Mouse (Mus musculus): ENCODE results near the gene Lgals9.

Gene Lgals9

DNA sequence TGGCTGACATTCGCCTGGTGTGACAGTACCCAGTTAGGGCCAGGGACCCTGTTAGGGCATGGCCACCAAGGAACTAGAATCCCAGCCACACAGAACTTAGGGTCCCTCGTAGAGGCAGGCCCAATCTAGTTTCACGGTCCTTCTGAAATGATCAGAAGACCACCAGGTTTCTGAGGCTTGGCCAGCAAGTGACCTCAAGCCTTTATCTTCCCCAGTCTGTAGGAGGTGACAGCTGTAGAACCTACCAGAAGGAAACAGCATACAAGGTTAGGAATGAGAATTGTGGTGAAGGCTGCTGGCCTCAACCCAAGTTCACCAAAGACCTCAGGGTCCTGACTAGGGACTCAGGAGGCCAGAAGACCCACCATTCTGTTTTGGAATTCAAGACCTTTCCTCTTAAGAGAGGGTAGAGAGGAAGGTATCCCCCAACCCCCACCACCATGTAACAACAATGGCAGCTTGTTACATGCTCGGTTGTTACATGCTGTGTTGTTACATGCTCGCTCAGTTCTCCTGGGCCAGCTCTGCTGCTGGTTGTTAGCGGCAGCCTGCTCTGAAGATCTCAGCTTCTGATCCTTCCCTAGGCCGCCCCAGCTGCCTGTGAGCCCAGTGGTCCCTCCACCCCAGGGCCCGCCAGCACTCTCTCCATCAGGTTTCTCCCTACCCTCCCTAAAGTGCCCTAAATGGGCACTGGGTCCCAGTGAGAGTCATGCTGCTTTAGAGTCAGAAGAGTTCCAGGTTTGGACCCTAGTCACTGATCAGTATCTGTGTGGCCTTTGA is 7.8 kb downstream of the Lgals9 start:
- DNase-seq (ENCODE audit: low spot score in 2 of 2): no peak

DNA sequence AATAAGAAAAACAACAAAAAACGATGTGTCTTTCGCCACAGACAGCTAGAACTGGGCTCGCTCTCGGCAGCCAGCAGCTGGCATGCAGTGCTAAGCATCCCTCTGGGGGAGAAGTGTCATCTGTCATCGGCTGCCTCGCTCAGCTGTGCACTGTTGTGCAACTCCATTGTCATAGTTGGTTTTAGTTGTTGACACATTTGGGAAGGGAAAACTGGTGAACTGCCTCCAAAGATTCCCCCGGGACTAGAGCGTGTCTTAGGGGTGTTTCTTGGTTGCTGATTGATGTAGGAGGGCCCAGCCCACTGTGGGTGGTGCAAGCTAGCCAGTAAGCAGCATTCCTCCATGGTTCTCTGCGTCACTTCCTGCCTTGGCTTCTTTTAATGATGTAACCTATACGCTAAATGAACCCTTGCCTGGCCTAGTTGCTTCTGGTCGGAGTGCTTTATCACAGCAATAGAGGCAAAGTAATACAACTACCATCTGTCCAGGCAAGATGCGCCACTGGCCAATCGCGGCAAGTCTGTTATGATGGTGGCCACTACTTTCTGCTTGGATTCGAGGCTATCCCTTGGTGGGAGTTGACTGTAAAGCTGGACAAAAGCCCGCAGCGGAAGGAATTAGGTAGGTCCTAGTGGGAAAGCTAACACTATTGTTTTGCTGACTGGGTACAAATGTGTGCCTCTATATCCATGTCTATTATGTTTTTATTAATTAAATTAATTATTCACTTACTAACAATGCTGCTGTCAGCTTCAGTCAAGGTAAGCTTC is 11.2 kb downstream of the Lgals9 start:
- DNase-seq (ENCODE audit: low spot score in 2 of 2): no peak

DNA sequence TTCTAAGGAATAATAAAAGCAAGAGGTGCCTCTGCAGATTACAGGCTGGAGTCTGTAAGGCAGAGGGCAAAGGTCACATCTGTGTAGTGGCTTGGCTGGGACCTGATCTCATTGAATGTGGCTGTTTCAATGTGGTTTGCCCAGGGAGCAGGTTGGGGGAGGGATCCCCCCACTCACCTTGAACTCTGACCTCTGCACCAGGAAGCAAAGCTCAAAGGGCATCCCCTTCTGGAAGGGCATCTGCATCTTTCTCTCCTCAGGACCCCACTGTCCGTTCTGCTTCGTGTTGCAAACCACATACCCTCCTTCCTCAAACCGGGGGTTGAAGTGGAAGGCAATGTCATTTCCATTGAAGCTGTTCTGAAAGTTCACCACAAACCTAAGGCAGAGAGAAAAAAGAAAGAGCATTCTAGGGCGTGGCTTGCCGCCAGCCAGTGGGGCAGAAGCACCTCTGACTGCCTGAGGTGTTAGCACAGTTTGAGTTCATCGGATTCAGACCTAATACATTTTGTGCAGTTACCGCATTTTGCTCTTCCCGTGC is 11.9 kb downstream of the Lgals9 start:
- DNase-seq (ENCODE audit: low spot score in 2 of 2): no peak

DNA sequence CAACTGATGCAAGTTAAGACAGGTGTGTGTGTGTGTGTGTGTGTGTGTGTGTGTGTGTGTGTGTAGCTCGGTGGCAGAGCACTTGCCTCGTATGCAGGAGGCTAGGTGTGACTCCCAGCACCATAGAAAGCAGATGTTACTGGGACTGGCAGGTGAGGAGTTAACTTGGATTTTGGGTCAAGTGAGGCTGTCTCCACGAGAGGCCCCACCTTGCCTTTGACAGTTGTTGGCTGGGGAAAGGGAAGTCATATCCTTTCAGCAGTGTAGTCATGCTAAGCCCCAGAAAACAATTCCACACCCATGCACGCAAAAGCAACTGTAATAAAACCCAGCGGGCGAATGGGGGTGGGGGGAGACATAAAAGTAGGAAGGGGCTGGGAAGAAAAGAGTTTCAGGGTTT is 12.4 kb downstream of the Lgals9 start:
- DNase-seq (ENCODE audit: low spot score in 2 of 2): no peak

DNA sequence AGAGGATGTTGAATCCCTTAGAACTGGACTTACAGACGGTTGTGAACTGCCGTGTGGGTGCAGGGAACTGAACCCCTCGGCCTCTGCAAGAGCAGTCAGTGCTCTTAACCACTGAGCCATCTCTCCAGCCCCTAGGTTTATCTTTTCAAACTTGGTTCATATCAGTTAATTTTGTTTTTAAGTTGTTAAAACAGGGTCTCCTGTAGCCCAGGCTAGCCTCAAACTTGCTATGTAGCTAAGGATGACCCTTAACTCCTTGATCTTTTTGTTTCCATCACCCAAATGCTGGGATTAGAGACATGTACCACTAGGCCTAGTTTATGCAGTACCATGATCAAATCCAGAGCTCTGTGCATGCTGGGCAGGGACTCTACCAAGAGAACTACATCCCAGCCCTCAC is 13.0 kb downstream of the Lgals9 start:
- no peak for DNase-seq (ENCODE audit: low spot score in 2 of 2)

DNA sequence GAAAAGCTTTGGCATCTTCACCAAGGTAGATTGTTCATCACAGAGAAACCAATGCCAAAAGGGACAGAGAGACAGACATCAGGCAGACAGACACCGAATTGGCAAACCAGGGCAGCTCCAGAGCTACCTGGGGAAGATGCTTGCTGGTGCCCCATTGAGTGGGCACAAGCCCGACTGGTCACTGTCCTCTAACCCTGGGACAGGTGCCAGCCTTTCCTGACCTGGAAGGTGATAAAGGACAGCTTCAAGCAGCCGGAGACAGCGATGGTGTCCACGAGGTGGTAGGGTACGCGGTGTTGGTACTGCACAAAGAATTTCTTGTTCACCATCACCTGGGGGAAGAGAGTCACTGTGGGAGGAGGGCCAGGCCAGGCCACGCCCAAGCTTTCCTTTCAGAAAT is 13.7 kb downstream of the Lgals9 start:
- no peak for DNase-seq (ENCODE audit: low spot score in 2 of 2)

DNA sequence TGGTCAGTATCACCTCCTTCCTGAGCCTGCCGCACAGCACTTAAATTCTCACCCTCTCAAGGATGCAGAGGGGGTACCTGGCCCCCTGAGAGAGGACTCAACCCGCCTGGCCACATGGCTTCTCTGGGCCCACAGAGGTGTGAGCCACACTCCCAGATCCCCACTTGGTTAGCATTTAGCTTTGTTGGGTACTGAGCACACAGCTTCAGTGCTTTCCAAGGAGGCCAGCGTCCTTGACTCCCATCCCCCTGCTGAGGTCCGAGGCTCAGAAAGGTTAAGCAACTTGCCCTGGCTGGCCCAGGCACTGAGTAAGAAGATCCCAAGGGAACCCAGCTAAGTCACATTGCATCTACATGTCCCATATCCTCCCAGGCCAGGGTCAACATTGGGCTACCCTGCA is 16.6 kb downstream of the Lgals9 start:
- DNase-seq (ENCODE audit: low spot score in 2 of 2): no peak

DNA sequence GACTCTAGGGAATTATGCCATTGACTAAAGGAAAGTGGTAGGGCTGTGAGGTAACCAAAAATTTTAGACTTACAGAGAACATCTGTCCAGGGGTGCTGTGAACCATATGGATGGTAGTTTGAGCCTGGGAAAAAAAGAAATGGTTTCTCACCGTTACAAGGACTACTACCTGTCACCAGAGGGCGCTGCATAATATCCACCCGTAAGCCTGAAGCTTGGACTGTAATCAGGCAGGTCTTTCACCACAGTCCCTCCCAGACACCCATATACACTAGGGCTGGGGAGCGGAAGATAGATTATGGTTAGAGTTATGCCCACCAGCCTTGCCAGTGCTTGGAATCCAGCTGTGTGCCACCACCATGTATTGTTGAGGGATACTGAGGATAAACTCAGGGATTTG is 17.4 kb downstream of the Lgals9 start:
- peak; percentile 30 to 78 for DNase-seq (ENCODE audit: low spot score in 2 of 2)

DNA sequence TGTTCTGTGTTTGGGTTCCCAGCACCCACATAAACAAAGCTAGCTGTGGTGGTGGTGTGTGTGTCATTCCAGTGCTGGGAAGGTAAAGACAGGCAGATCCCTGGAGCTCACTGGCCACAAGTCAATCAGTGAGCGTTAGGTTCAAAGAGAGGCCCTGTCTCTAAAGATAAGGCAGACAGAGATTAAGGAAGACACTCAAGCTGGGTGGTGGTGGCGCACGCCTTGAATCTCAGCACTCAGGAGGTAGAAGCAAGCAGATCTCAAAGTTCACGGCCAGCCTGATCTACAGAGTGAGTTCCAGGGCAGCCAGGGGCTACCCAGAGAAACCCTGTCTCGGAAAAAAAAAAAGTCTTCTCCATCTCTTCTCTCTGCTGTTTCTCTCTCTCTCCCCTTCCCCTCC is 23.5 kb downstream of the Lgals9 start:
- no peak for DNase-seq (ENCODE audit: low spot score in 2 of 2)

DNA sequence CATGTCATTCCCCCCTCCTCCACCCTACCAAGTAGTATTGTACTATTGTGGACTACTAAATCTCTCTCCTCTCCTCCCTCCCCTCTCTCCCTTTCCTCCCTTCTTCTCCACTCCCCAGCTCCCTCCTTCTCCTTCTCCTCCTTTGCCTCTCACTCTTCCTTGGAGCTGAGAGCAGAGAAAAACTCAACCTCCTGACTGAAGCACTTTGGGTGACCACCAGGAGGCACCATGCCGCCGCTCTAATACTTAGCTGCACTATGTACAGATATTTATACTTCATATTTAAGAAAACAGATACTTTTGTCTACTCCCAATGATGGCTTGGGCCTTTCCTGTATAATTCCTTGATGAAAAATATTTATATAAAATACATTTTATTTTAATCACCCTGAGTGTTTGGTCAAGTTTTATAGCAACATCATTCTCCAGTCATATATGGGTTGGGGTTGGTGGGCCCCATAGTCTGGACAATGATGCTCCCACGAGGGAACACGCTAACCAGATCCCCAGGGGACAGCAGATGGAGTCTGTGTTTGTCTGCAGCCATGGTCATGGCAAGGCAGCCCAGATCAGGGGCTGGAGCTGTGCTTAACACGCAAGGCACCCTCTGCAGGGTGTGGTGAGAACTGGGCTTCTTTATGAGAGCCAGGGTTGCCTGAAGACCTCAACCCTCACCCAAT is 24.8 kb downstream of the Lgals9 start:
- peak in 1 of 2 experiments; percentile 71 for DNase-seq (ENCODE audit: low spot score in 2 of 2)

DNA sequence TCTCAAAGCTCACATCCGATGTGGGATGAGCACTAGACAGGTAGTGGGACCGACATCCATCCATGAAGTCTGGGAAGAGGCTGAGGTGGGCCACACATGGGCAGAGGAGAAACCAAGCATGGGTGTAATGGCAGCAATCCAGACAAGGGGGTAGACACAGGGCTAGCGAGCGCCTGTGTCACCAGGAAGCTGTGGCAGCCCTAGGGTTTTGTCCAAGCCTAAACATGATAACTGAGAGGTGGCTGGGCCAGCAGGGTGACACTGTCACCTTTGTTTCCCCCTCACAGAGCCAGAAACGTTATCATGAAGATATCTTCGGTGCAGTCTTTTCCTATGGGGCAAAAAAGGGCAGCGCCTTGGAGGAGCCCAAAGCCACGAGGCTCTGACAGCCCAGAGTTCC is 25.4 kb downstream of the Lgals9 start:
- DNase-seq (ENCODE audit: low spot score in 2 of 2): no peak

DNA sequence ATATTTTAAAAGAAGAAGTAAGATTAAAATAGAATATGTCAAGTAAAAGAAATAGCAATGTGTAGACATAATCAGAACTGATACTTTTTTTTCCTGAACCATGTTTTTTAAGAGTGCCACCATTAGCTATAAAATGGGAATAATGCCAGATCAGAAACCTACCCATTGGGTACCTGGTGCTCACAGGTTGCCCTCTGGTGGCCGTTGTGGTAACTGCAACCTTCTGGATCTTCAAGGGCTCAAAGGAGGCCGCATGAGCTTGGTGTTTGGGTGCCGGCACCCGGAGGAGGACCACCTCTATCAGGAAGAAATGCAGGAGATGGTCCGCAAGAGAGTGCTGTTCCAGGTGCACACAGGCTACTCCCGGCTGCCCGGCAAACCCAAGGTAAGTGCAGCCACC is 28.5 kb downstream of the Lgals9 start:
- peak; percentile 71 to 86 for DNase-seq (ENCODE audit: low spot score in 2 of 2)

DNA sequence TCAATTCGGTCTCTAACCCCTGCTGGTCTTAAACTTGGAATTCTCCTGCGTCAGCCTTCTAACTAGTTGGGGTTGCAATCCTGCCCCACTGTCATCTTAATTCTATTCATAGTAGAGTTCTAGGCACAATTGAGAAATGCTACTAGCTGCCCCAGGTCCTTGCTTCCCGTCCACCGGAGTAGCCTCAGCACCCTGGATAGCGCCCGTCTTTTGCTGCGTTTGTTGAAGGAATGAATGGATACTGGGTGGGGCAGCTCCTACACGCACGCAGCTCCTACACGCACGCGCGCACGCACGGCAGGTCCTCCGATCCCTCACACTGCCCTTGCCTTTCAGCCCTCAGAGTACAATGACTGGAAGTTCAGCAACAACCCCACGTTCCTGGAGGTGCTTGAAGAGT is 32.3 kb downstream of the Lgals9 start:
- DNase-seq (ENCODE audit: low spot score in 2 of 2): peak in 1 of 2 experiments; percentile 64

DNA sequence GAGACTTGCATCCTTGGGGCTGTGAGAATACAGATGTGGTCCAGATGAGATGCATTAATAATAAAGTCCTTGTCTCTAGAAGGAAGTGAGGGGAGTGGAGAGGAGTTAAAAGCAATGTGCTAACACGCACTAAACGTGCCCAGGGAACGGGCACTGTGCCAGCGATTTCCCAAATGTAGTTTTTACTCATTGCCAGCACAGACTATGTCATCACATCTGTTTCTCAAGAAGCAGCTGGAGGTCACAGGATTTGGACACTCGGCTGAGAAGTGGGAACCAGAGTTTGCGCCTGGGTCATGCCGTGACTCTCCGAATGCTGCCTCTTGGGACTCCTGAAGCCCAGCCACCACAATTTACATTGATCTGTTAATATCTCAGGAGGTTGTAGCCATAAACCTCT is 34.4 kb downstream of the Lgals9 start:
- peak in 1 of 2 experiments; percentile 30 for DNase-seq (ENCODE audit: low spot score in 2 of 2)

DNA sequence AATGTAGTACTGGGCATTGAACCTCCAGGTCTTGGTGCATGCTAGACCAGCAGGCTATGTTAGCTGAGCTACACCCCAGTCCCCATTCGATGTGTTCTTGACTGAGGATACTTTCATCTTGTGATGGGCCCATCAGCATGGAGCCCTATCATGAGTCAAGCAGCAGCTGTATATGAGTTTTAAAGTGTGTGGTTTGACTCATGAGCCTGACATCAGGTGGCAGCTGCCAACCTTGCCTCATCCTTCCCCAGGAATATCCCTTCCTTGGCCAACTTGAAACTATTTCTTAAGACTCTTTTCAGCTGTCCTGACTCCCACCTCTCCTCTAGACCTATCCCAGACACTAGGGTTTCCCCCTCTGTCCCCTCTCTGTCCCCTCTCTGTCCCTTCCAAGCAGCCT is 41.7 kb downstream of the Lgals9 start:
- DNase-seq (ENCODE audit: low spot score in 2 of 2): no peak

DNA sequence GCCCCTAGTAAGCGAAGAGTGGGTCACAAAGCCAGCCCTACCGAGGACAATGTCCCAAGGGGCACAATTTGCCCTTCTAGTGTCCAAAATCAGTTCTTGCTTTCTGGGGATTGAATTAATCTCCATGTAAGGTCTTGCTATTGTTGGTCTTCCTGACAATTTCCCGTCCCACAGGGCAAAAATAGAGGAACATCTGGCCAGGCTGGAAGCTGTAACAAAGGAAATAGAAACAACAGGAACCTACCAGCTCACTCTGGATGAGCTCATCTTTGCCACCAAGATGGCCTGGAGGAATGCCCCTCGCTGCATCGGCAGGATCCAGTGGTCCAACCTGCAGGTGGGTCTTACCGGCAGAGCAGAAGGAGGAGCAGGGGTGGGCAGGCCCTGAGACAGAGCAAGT is 49.6 kb downstream of the Lgals9 start:
- DNase-seq (ENCODE audit: low spot score in 2 of 2): no peak

DNA sequence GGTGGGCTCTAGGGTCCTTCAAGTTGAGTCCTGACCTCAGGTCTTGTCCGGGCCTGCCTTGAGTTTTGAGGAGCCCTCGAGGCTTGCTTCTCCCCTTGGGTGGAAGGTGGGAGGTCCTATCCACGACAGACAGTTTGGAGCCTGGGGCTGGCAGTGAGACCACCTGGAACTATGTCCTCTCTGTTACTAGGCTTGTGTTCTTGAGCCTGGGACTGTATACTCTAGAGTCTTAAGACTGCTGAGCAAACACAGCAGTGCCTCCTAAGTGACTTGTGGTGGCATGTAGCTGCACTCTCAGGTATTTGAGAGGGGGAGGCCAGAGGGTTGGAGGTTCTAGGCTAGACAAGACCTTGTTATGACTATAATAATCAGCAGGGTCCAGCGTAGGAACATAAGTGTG is 50.0 kb downstream of the Lgals9 start:
- no peak for DNase-seq (ENCODE audit: low spot score in 2 of 2)

DNA sequence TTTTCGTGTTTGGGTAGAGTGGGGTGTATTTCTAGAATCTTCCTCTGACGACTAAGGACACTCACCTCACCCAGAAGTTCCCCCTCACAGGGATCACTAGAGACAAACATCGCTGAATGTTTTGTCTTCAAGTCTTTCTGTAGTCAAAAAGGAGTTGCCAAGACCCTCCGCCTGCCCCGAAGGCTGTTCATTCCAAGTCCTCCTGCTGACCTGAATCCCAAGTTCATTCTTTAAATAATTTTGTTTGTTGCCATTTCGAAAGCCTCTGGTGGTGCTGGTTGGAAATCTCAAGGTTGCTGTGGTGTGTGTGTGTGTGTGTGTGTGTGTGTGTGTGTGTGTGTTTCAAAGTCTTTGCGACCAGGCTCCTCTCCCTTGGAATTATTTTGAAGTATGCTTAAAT is 50.4 kb downstream of the Lgals9 start:
- DNase-seq (ENCODE audit: low spot score in 2 of 2): no peak

DNA sequence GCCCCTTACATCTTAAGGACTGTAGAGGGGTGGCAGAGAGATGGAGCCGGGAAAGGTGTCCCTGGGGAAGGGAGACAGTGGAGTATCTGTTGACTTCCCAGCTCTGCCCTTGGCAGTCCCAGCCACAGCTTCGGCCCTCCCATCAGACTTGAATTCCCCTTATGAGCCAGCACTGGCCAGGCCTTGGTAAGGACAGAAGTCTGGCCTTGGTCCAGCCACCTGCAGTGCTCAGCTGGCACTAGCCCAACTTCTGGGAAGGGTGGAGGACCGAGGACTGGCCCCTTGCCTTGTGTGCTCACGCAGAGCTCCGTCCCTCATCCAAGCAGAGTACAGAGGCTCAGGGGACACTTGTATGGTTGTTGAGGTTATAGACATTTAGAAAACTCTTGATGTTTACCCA is 55.4 kb downstream of the Lgals9 start:
- DNase-seq (ENCODE audit: low spot score in 2 of 2): no peak

DNA sequence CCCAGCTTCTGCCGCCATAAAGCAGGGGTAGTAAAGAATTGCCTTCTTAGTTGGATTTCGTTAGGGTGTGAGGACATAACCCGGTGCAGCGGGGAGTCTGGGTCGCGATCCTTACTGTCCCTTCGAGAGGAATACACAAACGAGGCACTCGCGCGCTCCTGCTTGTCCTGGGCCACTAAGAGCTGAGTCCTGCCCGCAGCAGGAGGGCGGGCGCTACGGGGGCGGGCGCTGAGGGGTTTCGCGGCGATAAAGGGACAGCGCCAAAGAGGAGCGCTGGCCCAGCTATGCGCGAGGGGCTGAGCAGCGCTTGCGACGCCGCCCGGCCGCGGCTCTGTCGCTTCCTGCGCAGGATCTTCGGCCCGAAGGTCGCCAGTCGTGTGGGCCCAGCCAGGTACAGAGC is 59.8 kb downstream of the Lgals9 start:
- no peak for DNase-seq (ENCODE audit: low spot score in 2 of 2)

DNA sequence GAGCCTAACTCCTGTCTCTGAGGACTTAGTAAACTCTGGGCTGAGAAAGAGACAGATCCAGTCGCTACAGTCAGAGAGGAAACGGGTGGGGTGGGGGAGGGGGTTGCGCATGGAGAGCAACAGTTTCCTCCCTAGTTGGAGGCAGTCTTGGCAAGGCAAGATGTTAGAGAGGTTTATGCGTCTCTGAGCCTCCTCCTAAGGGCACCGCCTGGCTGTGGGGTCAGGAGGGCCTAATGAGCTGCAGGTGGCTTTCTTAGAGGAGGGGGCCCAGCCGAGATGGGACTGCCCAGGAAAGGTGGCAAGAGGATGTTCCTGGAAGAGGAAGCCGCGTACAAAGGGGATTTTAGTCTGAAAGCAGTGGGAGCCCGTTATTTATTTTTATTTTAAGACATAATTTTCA is 60.6 kb downstream of the Lgals9 start:
- DNase-seq (ENCODE audit: low spot score in 2 of 2): no peak

DNA sequence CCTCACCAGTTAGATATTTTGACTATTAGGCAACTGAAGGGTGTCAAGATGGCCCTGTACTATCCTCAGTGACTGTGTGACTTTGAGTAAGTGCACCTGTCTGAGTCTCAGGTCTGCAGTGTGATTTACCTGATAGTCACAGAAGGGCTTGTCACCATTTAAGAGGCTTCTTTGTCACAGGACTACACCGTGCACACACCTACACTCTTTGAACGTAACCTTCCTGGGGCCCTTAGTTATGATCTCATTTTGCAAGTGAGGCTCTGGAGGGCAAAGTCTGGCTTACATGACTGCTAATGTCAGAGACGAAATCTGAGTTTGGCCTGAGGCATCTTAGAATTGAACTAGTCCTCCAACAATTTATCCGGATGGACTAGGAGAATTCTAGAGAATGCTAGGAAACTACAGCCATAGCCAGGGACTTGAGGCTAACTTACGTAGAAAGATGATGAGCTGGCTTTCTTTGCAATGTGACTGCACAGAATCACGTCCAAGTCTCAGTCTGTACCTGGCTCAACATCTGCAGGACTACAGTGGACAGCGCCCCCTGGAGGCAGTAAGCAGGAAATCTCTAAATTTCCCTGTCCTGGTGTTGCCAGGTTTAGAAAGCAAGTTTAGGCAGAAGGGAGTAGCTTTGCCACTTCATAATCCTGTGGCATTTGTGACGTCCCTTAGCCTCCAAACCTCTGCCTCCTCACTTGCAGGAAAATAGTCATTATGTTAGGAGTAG is 61.9 kb downstream of the Lgals9 start:
- peak; percentile 27 to 63 for DNase-seq (ENCODE audit: low spot score in 2 of 2)
